Mouse (Mus musculus) embryonic facial prominence, embryonic 10.5 days (tissue): Measurements from ENCODE around the gene Creb3l4. TPM values are rescaled to one million over a fixed set of nuclear protein-coding genes. Genes with fewer than 3 reads are reported as not detected.

ENCODE experiments used
- DNase-seq: peaks from one replicate; pipeline ENCODE4 v3.0.0-alpha.2; 2017; ENCODE audit warnings: low spot score
- H3K27ac ChIP-seq: fragments of 300-500 bp; sonication (generic); replicated peaks from 2 replicates; pipeline ENCODE4 v1.5.1; 2016; ENCODE audit warnings: mild to moderate bottlenecking
- H3K27me3 ChIP-seq: fragments of 300-500 bp; sonication (generic); replicated peaks from 2 replicates; pipeline ENCODE4 v1.6.1; 2016; ENCODE audit warnings: low read depth, mild to moderate bottlenecking; ENCODE audit not compliant: poor library complexity, severe bottlenecking
- H3K36me3 ChIP-seq: fragments of 300-500 bp; sonication (generic); replicated peaks from 2 replicates; pipeline ENCODE4 v1.6.1; 2016; ENCODE audit warnings: mild to moderate bottlenecking, moderate library complexity
- H3K4me1 ChIP-seq: fragments of 300-500 bp; sonication (generic); 2 replicates; pipeline ENCODE4 v1.6.1; 2016
- H3K4me3 ChIP-seq: fragments of 300-500 bp; sonication (generic); 2 replicates; pipeline ENCODE4 v1.5.1; 2016; ENCODE audit warnings: mild to moderate bottlenecking, moderate library complexity
- H3K9me3 ChIP-seq: fragments of 300-500 bp; sonication (generic); 2 replicates; pipeline ENCODE4 v1.6.1; 2016; ENCODE audit warnings: mild to moderate bottlenecking
- WGBS: fragments of 180-500 bp; shearing (Covaris S2); methylation state at CpG from one replicate; pipeline ENCODE4 v1.1.7; 2016; 5-methylcytosine and 5-hydroxymethylcytosine counted together
- polyA plus RNA-seq: library from polyadenylated mRNA; unstranded; fragments of >200 nt; fragmentation: Nextera tagmentation; extraction: Ambion mirVana; gene quantifications from 2 replicates; pipeline ENCODE4 v1.2.1, GENCODE M21; 2016

The Creb3l4 gene
- polyA plus RNA-seq, 1 experiment from 2014 or later = 6.1 TPM

DNA sequence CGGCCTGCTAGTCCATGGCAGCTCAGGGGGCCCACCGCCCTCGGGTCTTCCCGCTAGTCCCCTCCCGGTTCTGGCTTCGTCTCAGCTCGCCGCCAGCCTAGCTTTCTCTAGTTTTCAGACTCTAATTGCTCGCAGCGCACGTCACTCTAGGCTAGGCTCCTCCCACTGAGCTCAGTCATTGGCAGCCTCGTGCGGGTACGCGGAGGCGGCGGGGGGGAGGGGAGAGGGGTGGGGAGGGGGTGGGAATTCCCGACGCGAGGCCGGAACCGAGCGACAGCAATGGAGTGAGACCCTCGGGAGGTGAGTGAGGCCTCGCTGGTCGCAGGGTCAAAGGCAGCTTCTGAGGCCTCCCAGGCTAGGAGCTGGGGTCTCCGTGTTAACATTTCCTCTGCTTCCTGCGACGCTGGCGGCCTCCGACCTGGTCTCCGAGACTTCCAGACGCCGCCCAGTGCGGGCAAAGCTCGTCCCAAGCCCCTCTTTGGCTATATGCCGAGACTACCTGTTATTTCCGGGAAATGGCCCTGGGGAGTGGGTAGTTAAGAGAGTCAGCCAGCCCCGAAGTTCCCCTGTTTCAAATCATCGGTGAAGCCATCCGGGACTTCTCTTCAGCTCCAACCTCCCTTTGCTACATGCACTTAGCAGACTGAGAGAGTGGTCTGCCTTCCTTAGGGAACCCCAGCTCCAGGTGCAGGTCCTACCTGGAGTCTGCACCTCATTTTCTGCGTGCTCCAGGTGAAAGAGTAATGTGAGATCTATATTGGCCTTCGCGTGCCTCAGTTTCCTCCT is 4.8 kb upstream of the Creb3l4 start, which contains the start of gene Slc39a1:
TSS of gene Slc39a1 (plus strand) at position 213 of the 786 bp plus-strand sequence.
- under 1% methylated on average over 44 of the region's 44 CpGs for WGBS

DNA sequence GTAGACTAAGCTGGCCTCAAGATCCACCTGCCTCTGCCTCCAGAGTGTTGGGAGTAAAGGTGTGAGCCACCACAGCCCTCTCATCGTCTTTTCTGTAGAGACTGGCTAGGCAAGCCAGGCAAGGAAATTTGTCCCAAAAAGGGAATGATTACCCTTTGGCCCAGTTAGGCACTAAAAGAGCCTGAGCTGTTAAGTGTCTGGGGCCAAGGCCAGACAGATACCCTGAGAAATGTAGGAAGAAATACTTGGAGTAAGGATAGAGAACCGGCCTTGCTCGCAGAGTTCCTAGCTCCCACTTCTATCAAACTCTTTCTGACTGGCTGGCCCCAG is 4.3 kb upstream of the Creb3l4 start:
- no peak for DNase-seq
- H3K4me1 ChIP-seq = peaks cover 36% of the 10 kb centered on the region
- H3K27ac ChIP-seq = peak overlapping the region; percentile 93
- H3K4me3 ChIP-seq = peak overlapping the region; percentile 80
- no peaks in the 10 kb centered on the region for H3K9me3 ChIP-seq
- no peaks in the 10 kb centered on the region for H3K27me3 ChIP-seq
- 2% methylated on average over 3 of the region's 3 CpGs for WGBS
- H3K36me3 ChIP-seq = peaks cover 27% of the 10 kb centered on the region

More for the DNA sequence above, 4.8 kb upstream of the Creb3l4 start, which contains the start of gene Slc39a1:
- Histone ChIP-seq H3K36me3 (peaks cover 27% of the 10 kb centered on the region), H3K9me3 (no peaks in the 10 kb centered on the region), H3K27ac (peak within 1 kb of the TSS; percentile 93), H3K4me1 (peaks cover 30% of the 10 kb centered on the region), H3K4me3 (peak within 1 kb of the TSS; percentile 80), H3K27me3 (no peaks in the 10 kb centered on the region)
- peak; percentile 96 for DNase-seq

DNA sequence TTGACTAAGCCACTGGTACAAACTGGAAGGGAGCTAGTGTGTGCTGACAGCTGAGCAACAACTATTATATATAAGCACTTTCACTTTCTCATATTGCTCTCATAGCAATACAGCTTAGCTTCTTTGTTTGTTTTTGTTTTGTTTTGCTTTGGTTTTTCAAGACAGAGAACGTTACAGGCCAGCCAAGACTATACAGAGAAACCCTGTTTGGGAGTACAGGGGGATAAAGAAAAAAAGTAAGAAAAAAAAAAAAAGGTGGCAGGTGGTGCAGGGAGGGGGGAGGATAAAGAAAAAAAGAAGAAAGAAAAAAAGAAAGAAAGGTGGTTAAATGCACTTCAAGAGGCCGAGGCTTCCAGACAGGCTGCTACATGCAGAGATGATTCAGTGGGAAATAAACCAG is 2.1 kb upstream of the Creb3l4 start:
- Histone ChIP-seq H3K4me1 (peaks cover 39% of the 10 kb centered on the region), H3K36me3 (peaks cover 12% of the 10 kb centered on the region), H3K4me3 (no peak overlapping the region), H3K9me3 (no peaks in the 10 kb centered on the region), H3K27ac (no peak overlapping the region), H3K27me3 (peaks cover 7% of the 10 kb centered on the region; the same call in 1 of the 2 replicates)
- 74% methylated on average over 2 of the region's 2 CpGs for WGBS
- DNase-seq = no peak

DNA sequence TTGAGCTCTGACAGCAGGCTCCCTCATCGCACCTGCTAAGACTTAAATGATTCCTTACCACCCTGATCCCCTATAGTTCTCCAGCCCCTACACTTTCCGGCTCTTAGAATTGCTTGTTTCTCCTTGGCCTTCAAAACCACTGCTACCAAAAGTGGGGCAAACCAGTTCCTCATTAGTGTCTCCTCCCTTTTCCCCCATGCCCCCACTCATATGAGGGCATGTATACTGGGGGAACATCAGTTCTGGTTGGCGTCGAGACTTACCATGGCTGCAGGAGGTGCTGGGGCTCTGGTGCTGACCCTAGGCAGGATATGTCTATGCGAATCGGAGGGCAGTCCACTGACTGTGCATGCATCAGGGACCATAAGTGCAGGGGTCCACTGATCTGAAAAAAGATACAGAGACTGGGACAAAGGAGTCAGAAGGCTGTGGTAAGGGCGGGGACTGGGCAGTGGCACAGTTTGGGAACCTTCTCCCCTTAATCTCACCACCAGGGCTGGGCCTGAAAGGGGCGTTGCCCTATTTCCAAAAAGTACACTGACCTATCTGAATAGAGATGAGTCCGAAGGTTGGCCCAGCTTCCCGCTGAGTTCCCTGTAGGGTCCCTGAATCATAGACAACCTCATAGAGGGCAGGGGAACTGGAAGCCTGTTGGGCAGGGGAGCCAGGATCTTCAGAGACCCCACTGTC is 1.5 kb downstream of the Creb3l4 start:
- Histone ChIP-seq H3K36me3 (peaks cover 4% of the 10 kb centered on the region), H3K4me3 (peak overlapping the region; percentile 13; the same call in 1 of the 2 replicates), H3K27ac (0 out of 2 replicates have a peak overlapping the region, but pooled peaks have one; percentile 4), H3K9me3 (no peaks in the 10 kb centered on the region), H3K27me3 (peaks cover 7% of the 10 kb centered on the region; the same call in 1 of the 2 replicates), H3K4me1 (peaks cover 18% of the 10 kb centered on the region)
- DNase-seq = no peak
- 84% methylated on average over 10 of the region's 10 CpGs for WGBS

- H3K9me3 ChIP-seq = no peaks in the 10 kb centered on the region
- H3K36me3 ChIP-seq = peaks cover 9% of the 10 kb centered on the region
- peaks cover 7% of the 10 kb centered on the region; the same call in 1 of the 2 replicates for H3K27me3 ChIP-seq
- no peak overlapping the region for H3K4me3 ChIP-seq
- no peak overlapping the region for H3K27ac ChIP-seq
- no peak for DNase-seq
- H3K4me1 ChIP-seq = peaks cover 18% of the 10 kb centered on the region
- WGBS = 90% methylated on average over 2 of the region's 2 CpGs
Measured at GRCm38 (mm10) chr3:90241251-90241650, 2.1 kb downstream of the Creb3l4 start.

DNA sequence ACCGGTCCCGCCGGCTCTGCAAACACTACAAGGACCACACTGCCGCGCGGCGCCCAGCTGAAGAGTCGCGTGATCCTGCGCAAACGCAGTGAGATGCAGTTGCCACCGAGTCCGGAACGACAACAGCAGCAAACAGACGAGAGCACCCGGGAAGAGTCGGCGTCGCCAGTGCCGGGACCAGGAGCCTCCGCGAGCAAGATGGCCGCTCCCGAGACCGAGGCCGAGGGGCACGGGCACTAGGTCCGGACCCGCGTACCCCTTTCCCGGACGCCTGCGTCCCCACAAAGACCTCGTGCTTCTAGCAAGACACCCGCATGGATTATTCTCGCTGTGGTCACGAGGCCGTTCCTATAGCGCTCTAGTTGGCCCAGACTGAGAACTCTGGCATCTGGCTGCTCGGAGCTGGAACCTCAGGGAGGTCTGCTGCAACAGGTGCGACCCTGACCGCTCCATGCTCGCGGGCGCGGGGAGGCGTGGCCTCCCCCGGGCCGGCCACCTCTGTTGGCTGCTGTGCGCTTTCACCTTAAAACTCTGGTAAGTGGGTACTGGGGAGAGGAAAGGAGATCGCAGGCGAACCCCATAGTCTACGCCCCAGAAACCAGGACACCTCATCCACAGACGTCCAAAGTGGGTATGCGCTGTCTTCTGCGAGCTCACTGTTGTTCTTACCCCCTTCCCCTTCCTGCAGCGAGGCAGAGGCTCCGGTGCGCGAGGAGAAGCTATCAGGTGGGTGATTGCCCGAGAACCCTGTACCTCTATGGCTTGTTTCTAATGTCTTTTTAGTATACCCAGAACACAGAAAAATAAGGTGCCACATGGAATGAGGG is 11.6 kb downstream of the Creb3l4 start, which contains the start of gene Jtb:
TSS of gene Jtb (plus strand) at position 91 of the 827 bp plus-strand sequence.
- DNase-seq = peak; percentile 93
- under 1% methylated on average over 61 of the region's 61 CpGs for WGBS
- H3K4me3 ChIP-seq = peak within 1 kb of the TSS; percentile 88

DNA sequence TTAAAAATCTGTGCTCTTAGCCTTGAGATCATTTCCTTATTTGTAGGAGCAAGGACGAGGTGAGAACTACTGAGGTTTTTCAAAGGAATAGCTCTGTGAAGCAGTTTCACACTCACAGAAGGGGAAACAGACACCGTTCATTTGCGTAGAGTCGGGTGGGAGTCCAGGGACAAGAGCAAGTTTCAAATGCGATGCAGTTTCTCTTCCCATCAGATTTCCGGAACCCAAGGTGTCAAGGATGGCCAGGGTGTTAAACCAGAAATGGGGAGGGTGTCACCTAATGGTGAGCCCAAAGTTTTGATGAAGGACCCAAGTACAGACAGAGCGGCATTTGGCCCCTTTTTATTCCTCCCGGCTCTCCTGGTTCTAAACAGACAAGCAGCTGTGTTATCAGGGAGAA is 12.2 kb downstream of the Creb3l4 start:
- Histone ChIP-seq H3K4me1 (peaks cover 16% of the 10 kb centered on the region), H3K27ac (peak overlapping the region; percentile 89), H3K27me3 (no peaks in the 10 kb centered on the region), H3K9me3 (no peaks in the 10 kb centered on the region), H3K4me3 (peak overlapping the region; percentile 88), H3K36me3 (peaks cover 34% of the 10 kb centered on the region)
- WGBS = 17% methylated on average over 8 of the region's 8 CpGs
- no peak for DNase-seq

More for the DNA sequence above, 11.6 kb downstream of the Creb3l4 start, which contains the start of gene Jtb:
- Histone ChIP-seq H3K36me3 (peaks cover 38% of the 10 kb centered on the region), H3K27ac (peak within 1 kb of the TSS; percentile 89), H3K9me3 (no peaks in the 10 kb centered on the region), H3K27me3 (no peaks in the 10 kb centered on the region), H3K4me1 (peaks cover 16% of the 10 kb centered on the region)

GRCm38 (mm10) chr3:90224331-90224730 is 19.0 kb downstream of the Creb3l4 start:
- Histone ChIP-seq H3K36me3 (peaks cover 33% of the 10 kb centered on the region), H3K4me1 (peaks cover 29% of the 10 kb centered on the region), H3K4me3 (no peak overlapping the region), H3K27me3 (no peaks in the 10 kb centered on the region), H3K9me3 (0 out of 2 replicates have a peak, but pooled peaks cover 2% of the 10 kb centered on the region), H3K27ac (no peak overlapping the region)
- DNase-seq = no peak
- 76% methylated on average over 10 of the region's 10 CpGs for WGBS

- H3K4me3 ChIP-seq = no peak overlapping the region
- no peaks in the 10 kb centered on the region for H3K27me3 ChIP-seq
- peaks cover 29% of the 10 kb centered on the region for H3K4me1 ChIP-seq
- H3K9me3 ChIP-seq = 0 out of 2 replicates have a peak, but pooled peaks cover 2% of the 10 kb centered on the region
- peaks cover 33% of the 10 kb centered on the region for H3K36me3 ChIP-seq
- H3K27ac ChIP-seq = no peak overlapping the region
- DNase-seq = no peak
- WGBS = 82% methylated on average over 3 of the region's 3 CpGs
Measured at GRCm38 (mm10) chr3:90222941-90223340, 20.4 kb downstream of the Creb3l4 start.

GRCm38 (mm10) chr3:90222455-90222854 is 20.9 kb downstream of the Creb3l4 start:
- H3K27me3 ChIP-seq = no peaks in the 10 kb centered on the region
- no peak overlapping the region for H3K4me3 ChIP-seq
- peaks cover 33% of the 10 kb centered on the region for H3K36me3 ChIP-seq
- 0 out of 2 replicates have a peak, but pooled peaks cover 2% of the 10 kb centered on the region for H3K9me3 ChIP-seq
- DNase-seq = no peak
- no peak overlapping the region for H3K27ac ChIP-seq
- 88% methylated on average over 4 of the region's 4 CpGs for WGBS
- H3K4me1 ChIP-seq = peaks cover 29% of the 10 kb centered on the region

- no peak for DNase-seq
- 0 out of 2 replicates have a peak, but pooled peaks cover 2% of the 10 kb centered on the region for H3K9me3 ChIP-seq
- WGBS = 21% methylated on average over 5 of the region's 5 CpGs
- H3K27me3 ChIP-seq = no peaks in the 10 kb centered on the region
- peaks cover 29% of the 10 kb centered on the region for H3K4me1 ChIP-seq
- H3K27ac ChIP-seq = peak overlapping the region; percentile 87
- H3K4me3 ChIP-seq = peak overlapping the region; percentile 71
- H3K36me3 ChIP-seq = peaks cover 30% of the 10 kb centered on the region
Measured at GRCm38 (mm10) chr3:90221123-90221522, 22.2 kb downstream of the Creb3l4 start.

GRCm38 (mm10) chr3:90220531-90220951 is 22.8 kb downstream of the Creb3l4 start:
- Histone ChIP-seq H3K9me3 (0 out of 2 replicates have a peak, but pooled peaks cover 2% of the 10 kb centered on the region), H3K27me3 (no peaks in the 10 kb centered on the region), H3K36me3 (peaks cover 25% of the 10 kb centered on the region), H3K27ac (peak overlapping the region; percentile 87), H3K4me3 (peak overlapping the region; percentile 71), H3K4me1 (peaks cover 29% of the 10 kb centered on the region)
- WGBS = under 1% methylated on average over 20 of the region's 20 CpGs
- peak; percentile 85 for DNase-seq
